Mouse (Mus musculus): ENCODE measurements around the gene Inip.

GRCm38 (mm10) chr4:59826381-59826780 lies 25.0 kb upstream of the Inip start:
- no peak for TF ChIP-seq CTCF (IDR thresholded peaks at IDR 0.05; ENCODE audit: low read depth)
- no peak for TF ChIP-seq EP300 (IDR thresholded peaks at IDR 0.05; ENCODE audit: low read depth)
